Mouse (Mus musculus) midbrain, postnatal 0 days (tissue): ENCODE measurements around the gene Klhl3. TPM values are rescaled to one million over a fixed set of nuclear protein-coding genes. Genes with fewer than 3 reads are reported as not detected.
A peak's percentile ranks its signal among the peaks of the same experiment; 100 is the strongest.

Experiments
- ATAC-seq: fragments of 200-750 bp; cut with Nextera tagmentation; 2 replicates; pipeline ENCODE4 v1.8.0; 2017; ENCODE audit warnings: moderate number of reproducible peaks, mild to moderate bottlenecking, moderate TSS enrichment, moderate library complexity; ENCODE audit not compliant: low FRiP score
- DNase-seq: peaks from one replicate; pipeline ENCODE4 v3.0.0-alpha.2; 2015; ENCODE audit warnings: low spot score
- H3K27ac ChIP-seq: fragments of 300-500 bp; sonication (generic); 2 replicates; pipeline ENCODE4 v1.5.1; 2014; ENCODE audit warnings: low read depth, mild to moderate bottlenecking, low read length, mixed read lengths
- H3K27me3 ChIP-seq: fragments of 300-500 bp; sonication (generic); 2 replicates; pipeline ENCODE4 v1.6.1; 2014; ENCODE audit warnings: low read length, control low read depth, mixed read lengths; ENCODE audit not compliant: insufficient read depth
- H3K36me3 ChIP-seq: fragments of 300-500 bp; sonication (generic); 2 replicates; pipeline ENCODE4 v1.6.1; 2014; ENCODE audit warnings: low read length, control low read depth, mixed read lengths; ENCODE audit not compliant: insufficient read depth
- H3K4me1 ChIP-seq: fragments of 300-500 bp; sonication (generic); 2 replicates; pipeline ENCODE4 v1.6.1; 2014; ENCODE audit warnings: mild to moderate bottlenecking, control low read depth, antibody characterized with exemption, low read length, mixed read lengths; ENCODE audit not compliant: insufficient read depth
- H3K4me2 ChIP-seq: fragments of 300-500 bp; sonication (generic); 2 replicates; pipeline ENCODE4 v1.6.1; 2014; ENCODE audit warnings: low read depth, mild to moderate bottlenecking, low read length, mixed read lengths; ENCODE audit not compliant: poor library complexity, severe bottlenecking
- H3K4me3 ChIP-seq: fragments of 300-500 bp; sonication (generic); 2 replicates; pipeline ENCODE4 v1.5.1; 2014; ENCODE audit warnings: low read depth, mild to moderate bottlenecking, low read length, moderate library complexity
- H3K9ac ChIP-seq: fragments of 300-500 bp; sonication (generic); replicated peaks from 2 replicates; pipeline ENCODE4 v1.6.1; 2014; ENCODE audit warnings: mild to moderate bottlenecking, low read length, moderate library complexity, mixed read lengths; ENCODE audit not compliant: poor library complexity, severe bottlenecking
- H3K9me3 ChIP-seq: fragments of 300-500 bp; sonication (generic); 2 replicates; pipeline ENCODE4 v1.6.1; 2016; ENCODE audit warnings: low read length, control low read depth
- CTCF ChIP-seq: IDR thresholded peaks from 2 replicates; pipeline ENCODE4 v1.5.1; 2016; ENCODE audit warnings: antibody characterized with exemption, mild to moderate bottlenecking
- WGBS: fragments of 180-500 bp; shearing (Covaris S2); extraction: QIAGEN DNeasy Blood & Tissue Kit; methylation state at CpG from one replicate; pipeline ENCODE4 v1.1.7; 2014; 5-methylcytosine and 5-hydroxymethylcytosine counted together
- polyA plus RNA-seq: library from polyadenylated mRNA; unstranded; fragments of >200 nt; fragmentation: Nextera tagmentation; extraction: Ambion mirVana; gene quantifications from 2 replicates; pipeline ENCODE4 v1.2.1, GENCODE M21; 2015
- total RNA-seq: library from RNA; depleted of rRNA; stranded (reverse); fragments of >200 nt; gene quantifications from 2 replicates; pipeline ENCODE4 v1.2.3, GENCODE M21; 2014

Klhl3 gene
- total and polyA plus RNA-seq, 2 experiments from 2014 or later: 11.2 to 13.4 TPM

DNA sequence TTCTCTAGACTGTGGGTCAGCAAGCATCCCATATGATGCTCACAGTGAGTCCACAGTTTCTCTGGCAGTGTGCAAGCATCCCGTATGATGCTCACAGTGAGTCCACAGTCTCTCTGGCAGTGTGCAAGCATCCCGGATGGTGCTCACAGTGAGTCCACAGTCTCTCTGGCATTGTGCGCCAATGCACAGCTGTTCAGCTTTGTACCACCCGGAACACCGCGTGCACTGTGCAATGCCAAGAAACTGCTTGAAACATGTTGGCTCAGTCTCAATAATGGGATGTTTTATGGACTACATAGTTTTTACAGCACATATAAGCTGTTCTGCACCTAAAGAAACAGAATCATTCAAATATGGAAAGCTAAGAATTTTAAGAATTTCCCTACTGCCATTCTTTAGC lies 38.9 kb downstream of the Klhl3 start:
- H3K9me3 ChIP-seq: no peaks in the 10 kb centered on the region
- no peak overlapping the region for H3K4me3 ChIP-seq
- H3K9ac ChIP-seq: no peak overlapping the region
- H3K4me1 ChIP-seq: no peaks in the 10 kb centered on the region
- TF ChIP-seq CTCF: no peak
- peaks cover 11% of the 10 kb centered on the region for H3K36me3 ChIP-seq
- DNase-seq: peak; percentile 60
- ATAC-seq: no peak
- 94% methylated on average over 6 of the region's 6 CpGs for WGBS
- H3K4me2 ChIP-seq: no peak overlapping the region
- no peak overlapping the region for H3K27ac ChIP-seq
- no peaks in the 10 kb centered on the region for H3K27me3 ChIP-seq

DNA sequence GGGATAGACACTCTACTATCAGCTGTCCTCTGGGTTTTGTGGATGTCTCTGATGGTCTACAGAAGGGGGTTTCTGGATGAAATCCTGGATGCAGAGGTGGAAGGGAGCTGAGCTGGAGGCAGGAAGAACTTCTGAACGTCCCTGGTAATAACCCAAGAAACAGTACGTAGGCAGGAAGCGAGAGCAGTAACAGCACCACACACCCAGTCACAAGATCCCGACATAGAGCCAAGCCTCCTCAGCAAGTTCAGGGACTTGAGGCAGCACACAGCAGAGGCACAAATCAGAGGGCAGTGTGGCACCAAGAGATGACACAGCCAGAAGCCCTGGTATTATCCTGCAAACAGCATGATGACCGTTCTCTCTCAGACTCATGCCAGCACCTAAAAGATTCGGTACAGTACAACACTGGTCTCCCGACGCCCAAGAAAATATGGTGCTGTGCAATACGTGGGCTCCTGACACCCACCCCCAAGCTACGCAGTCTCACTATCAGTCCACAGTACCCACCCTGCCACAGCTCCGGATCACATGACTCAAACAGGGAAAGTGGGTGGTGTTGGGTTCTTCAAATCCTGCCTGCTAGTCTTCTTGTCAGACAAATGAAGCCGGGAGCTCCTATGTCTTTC lies 40.0 kb downstream of the Klhl3 start:
- H3K4me2 ChIP-seq: no peak overlapping the region
- 87% methylated on average over 12 of the region's 12 CpGs for WGBS
- no peak overlapping the region for H3K9ac ChIP-seq
- H3K27ac ChIP-seq: no peak overlapping the region
- no peak for DNase-seq
- no peaks in the 10 kb centered on the region for H3K4me1 ChIP-seq
- no peak overlapping the region for H3K4me3 ChIP-seq
- no peak for ATAC-seq
- H3K27me3 ChIP-seq: no peaks in the 10 kb centered on the region
- no peak for TF ChIP-seq CTCF
- no peaks in the 10 kb centered on the region for H3K9me3 ChIP-seq
- peaks cover 11% of the 10 kb centered on the region for H3K36me3 ChIP-seq

DNA sequence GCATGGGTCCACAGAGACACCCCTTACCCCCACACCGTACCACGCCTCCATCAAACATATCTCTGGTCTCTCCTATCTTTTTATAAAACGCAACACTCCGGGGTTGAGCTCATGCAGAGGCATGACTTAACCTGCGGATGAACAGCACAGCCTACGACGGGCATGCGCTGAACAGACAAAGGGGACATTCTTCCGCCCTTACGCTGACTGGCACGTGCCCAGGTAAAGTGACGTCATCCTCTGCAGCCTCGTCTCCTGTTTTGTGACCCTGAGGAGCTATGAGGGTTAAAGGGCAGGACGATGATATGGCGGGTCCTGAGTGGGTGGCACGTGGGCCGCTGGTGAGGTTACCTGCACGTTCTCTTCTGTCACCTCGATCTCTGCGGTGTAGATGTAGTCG lies 42.2 kb downstream of the Klhl3 start:
- DNase-seq: no peak
- H3K4me2 ChIP-seq: no peak overlapping the region
- no peak for TF ChIP-seq CTCF
- H3K4me3 ChIP-seq: no peak overlapping the region
- ATAC-seq: no peak
- peaks cover 11% of the 10 kb centered on the region for H3K36me3 ChIP-seq
- no peaks in the 10 kb centered on the region for H3K9me3 ChIP-seq
- no peak overlapping the region for H3K9ac ChIP-seq
- no peaks in the 10 kb centered on the region for H3K4me1 ChIP-seq
- 90% methylated on average over 21 of the region's 21 CpGs for WGBS
- H3K27me3 ChIP-seq: no peaks in the 10 kb centered on the region; the same call in 1 of the 2 replicates
- H3K27ac ChIP-seq: no peak overlapping the region

DNA sequence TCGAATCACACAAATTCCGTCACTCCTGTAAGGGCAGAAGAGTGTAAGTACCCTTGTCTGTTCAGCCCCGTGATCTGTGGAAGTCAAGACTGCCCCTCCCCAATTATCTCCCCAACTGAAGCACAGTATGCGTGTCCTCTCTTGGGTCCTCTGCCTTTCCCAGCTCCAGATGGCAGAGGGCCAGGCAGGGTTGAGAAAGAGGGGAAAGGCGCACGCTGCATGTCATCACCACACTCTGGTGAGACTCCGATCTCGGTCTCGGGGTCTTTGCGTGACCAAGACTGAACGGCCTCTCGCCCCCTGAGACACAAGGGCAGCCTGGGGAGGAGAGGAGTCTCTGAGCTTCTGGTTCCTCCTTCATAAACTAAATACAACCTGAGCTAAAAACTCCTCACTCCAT lies 42.9 kb downstream of the Klhl3 start:
- Histone ChIP-seq H3K4me3 (no peak overlapping the region), H3K27ac (no peak overlapping the region), H3K27me3 (no peaks in the 10 kb centered on the region; the same call in 1 of the 2 replicates), H3K4me2 (no peak overlapping the region), H3K9ac (no peak overlapping the region), H3K4me1 (no peaks in the 10 kb centered on the region), H3K9me3 (no peaks in the 10 kb centered on the region), H3K36me3 (peaks cover 11% of the 10 kb centered on the region)
- DNase-seq: no peak
- 90% methylated on average over 12 of the region's 12 CpGs for WGBS
- ATAC-seq: no peak
- no peak for TF ChIP-seq CTCF

DNA sequence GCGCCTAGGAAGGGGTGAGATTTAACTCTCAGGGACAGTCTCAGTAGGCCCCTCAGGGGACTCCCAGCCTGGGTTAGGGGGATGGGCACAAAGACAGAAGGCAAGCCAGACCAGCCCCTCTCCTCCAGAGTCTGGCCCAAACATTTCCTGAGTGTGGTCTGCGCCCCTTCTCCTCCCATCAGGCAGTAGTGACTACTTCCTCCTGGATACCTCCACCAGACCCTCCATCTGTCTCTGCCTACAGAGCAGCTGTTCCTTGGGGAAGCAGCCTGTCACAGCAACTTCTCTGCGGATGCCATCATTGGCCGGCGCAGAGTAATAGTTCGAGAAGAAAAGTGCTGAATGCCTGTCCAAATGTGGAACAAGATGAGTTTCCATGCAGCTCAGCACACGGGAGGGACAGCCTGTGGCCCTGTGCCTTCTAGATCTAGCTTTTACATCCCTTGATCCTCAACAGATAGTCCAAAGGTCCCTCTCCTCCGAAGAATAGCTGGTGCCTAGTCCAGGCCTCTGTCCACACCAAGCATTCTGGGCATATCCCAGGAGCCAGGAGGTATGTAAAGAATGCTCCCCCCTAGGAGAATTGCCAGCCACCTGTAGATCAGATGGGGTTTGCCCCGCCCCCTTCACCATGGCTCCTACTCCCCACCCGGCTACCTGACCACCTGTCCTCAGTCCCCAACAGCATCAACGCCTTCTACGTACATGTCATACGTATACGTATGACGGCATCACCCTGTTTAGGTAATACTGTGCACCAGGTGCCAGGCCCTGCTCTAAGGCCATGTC lies 44.8 kb downstream of the Klhl3 start:
- TF ChIP-seq CTCF: no peak
- H3K36me3 ChIP-seq: peaks cover 11% of the 10 kb centered on the region
- peak; percentile 29 for DNase-seq
- no peaks in the 10 kb centered on the region for H3K9me3 ChIP-seq
- no peak overlapping the region for H3K27ac ChIP-seq
- H3K9ac ChIP-seq: no peak overlapping the region
- H3K4me2 ChIP-seq: no peak overlapping the region
- no peak for ATAC-seq
- no peak overlapping the region for H3K4me3 ChIP-seq
- no peaks in the 10 kb centered on the region for H3K4me1 ChIP-seq
- 92% methylated on average over 15 of the region's 15 CpGs for WGBS
- no peaks in the 10 kb centered on the region; the same call in 1 of the 2 replicates for H3K27me3 ChIP-seq

DNA sequence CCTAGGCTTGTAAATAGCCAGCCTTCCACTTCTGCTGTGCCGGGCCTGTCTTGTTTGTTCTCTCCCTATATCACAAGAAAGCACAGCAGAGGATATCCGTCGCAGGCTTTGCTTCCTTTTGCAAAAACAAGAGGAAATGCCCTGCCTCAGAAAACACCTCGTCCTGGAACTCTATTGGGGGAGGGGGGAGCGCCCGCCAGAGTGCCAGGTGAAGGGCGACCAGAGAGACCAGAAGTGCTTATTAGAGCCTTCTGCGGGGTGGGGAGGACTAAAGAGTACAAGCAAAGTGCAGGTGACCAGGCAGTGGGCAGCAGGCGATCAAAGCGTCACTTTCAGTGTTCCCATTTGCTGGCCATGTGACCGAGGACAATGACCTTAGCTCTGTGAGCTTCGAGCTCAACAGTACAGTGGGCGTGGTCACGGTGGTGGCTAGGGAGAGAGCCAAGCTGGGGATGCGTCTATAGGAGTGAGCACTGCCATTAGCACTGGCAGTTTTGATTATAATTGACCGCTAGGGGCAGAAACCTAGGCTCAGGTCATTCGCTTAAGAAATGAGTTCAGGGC lies 45.8 kb downstream of the Klhl3 start:
- Histone ChIP-seq H3K9ac (no peak overlapping the region), H3K4me2 (no peak overlapping the region), H3K27ac (no peak overlapping the region), H3K4me1 (no peaks in the 10 kb centered on the region), H3K4me3 (no peak overlapping the region), H3K9me3 (no peaks in the 10 kb centered on the region), H3K36me3 (peaks cover 17% of the 10 kb centered on the region), H3K27me3 (no peaks in the 10 kb centered on the region; the same call in 1 of the 2 replicates)
- peak; percentile 48 for TF ChIP-seq CTCF
- WGBS: 33% methylated on average over 17 of the region's 17 CpGs
- peak; percentile 42 for DNase-seq
- peak; percentile 48; the same call in 1 of the 2 replicates for ATAC-seq
